Mouse (Mus musculus) stomach, postnatal 0 days (tissue): Measurements from ENCODE around the gene C130050O18Rik.

ENCODE experiments used
- CTCF ChIP-seq: IDR thresholded peaks from 2 replicates; pipeline ENCODE4 v1.5.1; 2016; ENCODE audit warnings: antibody characterized with exemption, low read depth, mild to moderate bottlenecking, moderate library complexity
- EP300 ChIP-seq: optimal IDR thresholded peaks from 2 replicates; pipeline ENCODE3; 2016; ENCODE audit warnings: antibody characterized with exemption

DNA sequence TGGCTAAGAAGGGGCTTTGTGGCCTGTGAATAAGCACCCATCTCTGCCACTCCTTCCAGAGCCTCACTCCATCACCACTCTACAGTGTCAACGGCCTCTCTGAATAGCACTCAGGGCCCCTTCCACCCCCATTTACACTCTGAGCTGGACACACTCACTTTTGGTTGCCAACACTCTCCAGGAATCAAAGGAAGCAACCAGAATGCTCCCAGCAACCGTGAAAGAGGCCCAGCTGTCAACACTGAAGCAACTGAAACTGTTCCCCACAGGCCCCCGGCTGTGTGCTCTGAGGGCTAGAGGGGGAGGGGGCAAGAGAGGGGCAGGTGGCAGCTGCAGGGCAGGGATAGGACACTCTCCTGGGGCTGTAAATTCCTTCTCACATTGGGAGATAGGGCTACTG is 13.6 kb downstream of the C130050O18Rik start:
- TF ChIP-seq CTCF = no peak
- no peak for TF ChIP-seq EP300
